Mouse (Mus musculus): Measurements from ENCODE around the gene Ifitm6. TPM values are rescaled to one million over a fixed set of nuclear protein-coding genes. Genes with fewer than 3 reads are reported as not detected.
"Not testable (repeated sequence)": the region's sequence is repeated elsewhere in the genome, so short reads cannot be mapped to it uniquely, and the experiment has no call there.

Gene Ifitm6
- polyA plus RNA-seq, 1 experiment, result 5.9 TPM

GRCm38 (mm10) chr7:140973396-140974165 is 44.1 kb downstream of the Ifitm6 start:
- H3K27me3 ChIP-seq (ENCODE audit: control insufficient read depth, insufficient read depth, low read length), result no peaks in the 10 kb centered on the region
- no peaks in the 10 kb centered on the region for H3K36me3 ChIP-seq (ENCODE audit: control insufficient read depth, insufficient read depth, low read length)
- TF ChIP-seq CTCF (IDR thresholded peaks at IDR 0.05; ENCODE audit: borderline replicate concordance, control insufficient read depth, extremely low read depth, insufficient read depth, low read length, poor library complexity) (no peak), POLR2A (IDR thresholded peaks at IDR 0.05; ENCODE audit: control insufficient read depth, extremely low read depth, insufficient read depth, low read length, poor library complexity) (no peak)
- H3K4me3 ChIP-seq (ENCODE audit: control insufficient read depth, insufficient read depth, low read length), result no peak overlapping the region
- H3K27ac ChIP-seq (ENCODE audit: control insufficient read depth, insufficient read depth, low read length), result no peak overlapping the region
- H3K4me1 ChIP-seq (replicated peaks; ENCODE audit: control insufficient read depth, insufficient read depth, low read length), result no peaks in the 10 kb centered on the region
- no peak for DNase-seq
- 72% methylated on average over 14 of the region's 14 CpGs for WGBS

GRCm38 (mm10) chr7:140971479-140972171 is 46.1 kb downstream of the Ifitm6 start:
- H3K27me3 ChIP-seq (ENCODE audit: control insufficient read depth, insufficient read depth, low read length), result no peaks in the 10 kb centered on the region
- no peak for DNase-seq
- no peak overlapping the region for H3K27ac ChIP-seq (ENCODE audit: control insufficient read depth, insufficient read depth, low read length)
- no peaks in the 10 kb centered on the region for H3K36me3 ChIP-seq (ENCODE audit: control insufficient read depth, insufficient read depth, low read length)
- H3K4me3 ChIP-seq (ENCODE audit: control insufficient read depth, insufficient read depth, low read length), result no peak overlapping the region
- H3K4me1 ChIP-seq (replicated peaks; ENCODE audit: control insufficient read depth, insufficient read depth, low read length), result no peaks in the 10 kb centered on the region
- no peak for TF ChIP-seq POLR2A (IDR thresholded peaks at IDR 0.05; ENCODE audit: control insufficient read depth, extremely low read depth, insufficient read depth, low read length, poor library complexity)
- TF ChIP-seq CTCF (IDR thresholded peaks at IDR 0.05; ENCODE audit: borderline replicate concordance, control insufficient read depth, extremely low read depth, insufficient read depth, low read length, poor library complexity), result no peak
- WGBS, result 95% methylated on average over 8 of the region's 8 CpGs

GRCm38 (mm10) chr7:140970931-140971330 is 46.8 kb downstream of the Ifitm6 start:
- Histone ChIP-seq H3K27me3 (ENCODE audit: control insufficient read depth, insufficient read depth, low read length) (no peaks in the 10 kb centered on the region), H3K4me1 (replicated peaks; ENCODE audit: control insufficient read depth, insufficient read depth, low read length) (no peaks in the 10 kb centered on the region), H3K36me3 (ENCODE audit: control insufficient read depth, insufficient read depth, low read length) (no peaks in the 10 kb centered on the region), H3K4me3 (ENCODE audit: control insufficient read depth, insufficient read depth, low read length) (no peak overlapping the region), H3K27ac (ENCODE audit: control insufficient read depth, insufficient read depth, low read length) (no peak overlapping the region)
- WGBS, result 60% methylated on average over 7 of the region's 7 CpGs
- DNase-seq, result no peak
- TF ChIP-seq CTCF (IDR thresholded peaks at IDR 0.05; ENCODE audit: borderline replicate concordance, control insufficient read depth, extremely low read depth, insufficient read depth, low read length, poor library complexity), result no peak
- TF ChIP-seq POLR2A (IDR thresholded peaks at IDR 0.05; ENCODE audit: control insufficient read depth, extremely low read depth, insufficient read depth, low read length, poor library complexity), result no peak

GRCm38 (mm10) chr7:140968710-140969109 is 49.0 kb downstream of the Ifitm6 start:
- DNase-seq; H3K36me3 ChIP-seq (ENCODE audit: control insufficient read depth, insufficient read depth, low read length); H3K27ac ChIP-seq (ENCODE audit: control insufficient read depth, insufficient read depth, low read length); H3K4me3 ChIP-seq (ENCODE audit: control insufficient read depth, insufficient read depth, low read length); H3K4me1 ChIP-seq (replicated peaks; ENCODE audit: control insufficient read depth, insufficient read depth, low read length); H3K27me3 ChIP-seq (ENCODE audit: control insufficient read depth, insufficient read depth, low read length): not testable (repeated sequence)
- 29% methylated on average over 3 of the region's 3 CpGs for WGBS

- WGBS, result 17% methylated on average over 14 of the region's 14 CpGs
- Histone ChIP-seq H3K4me1 (replicated peaks; ENCODE audit: control insufficient read depth, insufficient read depth, low read length) (no peaks in the 10 kb centered on the region), H3K27ac (ENCODE audit: control insufficient read depth, insufficient read depth, low read length) (no peak overlapping the region), H3K27me3 (ENCODE audit: control insufficient read depth, insufficient read depth, low read length) (no peaks in the 10 kb centered on the region), H3K36me3 (ENCODE audit: control insufficient read depth, insufficient read depth, low read length) (no peaks in the 10 kb centered on the region), H3K4me3 (ENCODE audit: control insufficient read depth, insufficient read depth, low read length) (no peak overlapping the region)
- DNase-seq, result no peak
- TF ChIP-seq CTCF (IDR thresholded peaks at IDR 0.05; ENCODE audit: borderline replicate concordance, control insufficient read depth, extremely low read depth, insufficient read depth, low read length, poor library complexity), result no peak
- TF ChIP-seq POLR2A (IDR thresholded peaks at IDR 0.05; ENCODE audit: control insufficient read depth, extremely low read depth, insufficient read depth, low read length, poor library complexity), result no peak
Observed at GRCm38 (mm10) chr7:140967862-140968591, 49.7 kb downstream of the Ifitm6 start.

- TF ChIP-seq POLR2A (IDR thresholded peaks at IDR 0.05; ENCODE audit: control insufficient read depth, extremely low read depth, insufficient read depth, low read length, poor library complexity) (no peak), CTCF (IDR thresholded peaks at IDR 0.05; ENCODE audit: borderline replicate concordance, control insufficient read depth, extremely low read depth, insufficient read depth, low read length, poor library complexity) (no peak)
- H3K4me3 ChIP-seq (ENCODE audit: control insufficient read depth, insufficient read depth, low read length), result no peak within 1 kb of the TSS
- no peaks in the 10 kb centered on the region for H3K4me1 ChIP-seq (replicated peaks; ENCODE audit: control insufficient read depth, insufficient read depth, low read length)
- no peak for DNase-seq
- H3K27ac ChIP-seq (ENCODE audit: control insufficient read depth, insufficient read depth, low read length), result no peak within 1 kb of the TSS
- H3K27me3 ChIP-seq (ENCODE audit: control insufficient read depth, insufficient read depth, low read length), result no peaks in the 10 kb centered on the region
- H3K36me3 ChIP-seq (ENCODE audit: control insufficient read depth, insufficient read depth, low read length), result no peaks in the 10 kb centered on the region
- WGBS, result 68% methylated on average over 4 of the region's 4 CpGs
Observed at GRCm38 (mm10) chr7:140966921-140967320, 50.8 kb downstream of the Ifitm6 start, which contains the start of gene Ifitm1. Gene Ifitm1, plus strand, starts transcription at chr7:140967221.

Other genes starting within 250 kb of the Ifitm6 start
- gene Syce1, start 230.1 kb downstream of the Ifitm6 start, polyA plus RNA-seq (2012; rRNA removed), result 0.27 TPM in 1 of 2 replicates, not detected in the other
- 0.04 and 0.22 TPM in 2 replicates for gene Zfp941, start 195.7 kb downstream of the Ifitm6 start, polyA plus RNA-seq (2012; rRNA removed)
- gene Urah, start 182.9 kb downstream of the Ifitm6 start, polyA plus RNA-seq (2012; rRNA removed), result 12.9 and 15.9 TPM in 2 replicates
- 2.0 and 3.2 TPM in 2 replicates for gene Scgb1c1, start 172.4 kb downstream of the Ifitm6 start, polyA plus RNA-seq (2012; rRNA removed)
- gene Odf3, start 170.1 kb downstream of the Ifitm6 start, polyA plus RNA-seq (2012; rRNA removed), result 0.20 TPM in 1 of 2 replicates, not detected in the other
- not detected in 2 replicates for gene Gm45785, start 161.6 kb downstream of the Ifitm6 start, polyA plus RNA-seq (2012; rRNA removed)
- gene Ric8a, start 161.0 kb downstream of the Ifitm6 start, polyA plus RNA-seq (2012; rRNA removed), result 175 and 181 TPM in 2 replicates
- gene Bet1l, start 160.3 kb downstream of the Ifitm6 start, polyA plus RNA-seq (2012; rRNA removed), result 26.5 and 31.8 TPM in 2 replicates
- 99.7 and 100 TPM in 2 replicates for gene Psmd13, start 136.0 kb downstream of the Ifitm6 start, polyA plus RNA-seq (2012; rRNA removed)
- gene Sirt3, start 135.6 kb downstream of the Ifitm6 start, polyA plus RNA-seq (2012; rRNA removed), result 23.1 and 27.6 TPM in 2 replicates
- gene Cox8b, start 117.5 kb downstream of the Ifitm6 start, polyA plus RNA-seq (2012; rRNA removed), result 159 and 231 TPM in 2 replicates
- gene Nlrp6, start 97.0 kb downstream of the Ifitm6 start, polyA plus RNA-seq (2012; rRNA removed), result 0.32 and 0.71 TPM in 2 replicates
- gene Pgghg, start 76.5 kb downstream of the Ifitm6 start, polyA plus RNA-seq (2012; rRNA removed), result 60.1 and 68.6 TPM in 2 replicates
- 0.43 and 0.81 TPM in 2 replicates for gene Ifitm5, start 67.6 kb downstream of the Ifitm6 start, polyA plus RNA-seq (2012; rRNA removed)
- gene Gm45717, start 62.0 kb downstream of the Ifitm6 start, polyA plus RNA-seq (2012; rRNA removed), result not detected in 2 replicates
- gene Ifitm2, start 61.9 kb downstream of the Ifitm6 start, polyA plus RNA-seq (2012; rRNA removed), result 207 and 296 TPM in 2 replicates
- gene Ifitm1, start 50.7 kb downstream of the Ifitm6 start, polyA plus RNA-seq (2012; rRNA removed), result 39.0 and 60.9 TPM in 2 replicates
- 309 and 397 TPM in 2 replicates for gene Ifitm3, start 7.2 kb downstream of the Ifitm6 start, polyA plus RNA-seq (2012; rRNA removed)
- not detected in 2 replicates for gene Gm17387, start 11.2 kb upstream of the Ifitm6 start, polyA plus RNA-seq (2012; rRNA removed)
- gene B4galnt4, start 43.2 kb upstream of the Ifitm6 start, polyA plus RNA-seq (2012; rRNA removed), result 1.4 and 1.6 TPM in 2 replicates
- gene Pkp3, start 60.3 kb upstream of the Ifitm6 start, polyA plus RNA-seq (2012; rRNA removed), result 46.8 and 49.9 TPM in 2 replicates
- 62.4 and 67.3 TPM in 2 replicates for gene Sigirr, start 82.6 kb upstream of the Ifitm6 start, polyA plus RNA-seq (2012; rRNA removed)
- 1.5 and 2.9 TPM in 2 replicates for gene Ano9, start 99.9 kb upstream of the Ifitm6 start, polyA plus RNA-seq (2012; rRNA removed)
- 29.9 and 33.8 TPM in 2 replicates for gene Ptdss2, start 104.5 kb upstream of the Ifitm6 start, polyA plus RNA-seq (2012; rRNA removed)
- gene Rnh1, start 154.9 kb upstream of the Ifitm6 start, polyA plus RNA-seq (2012; rRNA removed), result 59.0 and 75.9 TPM in 2 replicates
- 65.6 and 77.9 TPM in 2 replicates for gene Hras, start 176.1 kb upstream of the Ifitm6 start, polyA plus RNA-seq (2012; rRNA removed)
- gene Lrrc56, start 176.2 kb upstream of the Ifitm6 start, polyA plus RNA-seq (2012; rRNA removed), result 7.1 and 7.4 TPM in 2 replicates
- gene Lmntd2, start 196.2 kb upstream of the Ifitm6 start, polyA plus RNA-seq (2012; rRNA removed), result 4.6 and 5.5 TPM in 2 replicates
- gene Rassf7, start 197.9 kb upstream of the Ifitm6 start, polyA plus RNA-seq (2012; rRNA removed), result 29.8 TPM in 2 replicates
- gene Phrf1, start 210.9 kb upstream of the Ifitm6 start, polyA plus RNA-seq (2012; rRNA removed), result 64.1 and 80.2 TPM in 2 replicates
- gene Irf7, start 248.6 kb upstream of the Ifitm6 start, polyA plus RNA-seq (2012; rRNA removed), result 219 and 278 TPM in 2 replicates